Mouse (Mus musculus): ENCODE data around the gene Serpina3c. TPM values are rescaled to one million over a fixed set of nuclear protein-coding genes. Genes with fewer than 3 reads are reported as not detected.

Gene Serpina3c
- total and polyA plus RNA-seq, 3 experiments: not detected

DNA sequence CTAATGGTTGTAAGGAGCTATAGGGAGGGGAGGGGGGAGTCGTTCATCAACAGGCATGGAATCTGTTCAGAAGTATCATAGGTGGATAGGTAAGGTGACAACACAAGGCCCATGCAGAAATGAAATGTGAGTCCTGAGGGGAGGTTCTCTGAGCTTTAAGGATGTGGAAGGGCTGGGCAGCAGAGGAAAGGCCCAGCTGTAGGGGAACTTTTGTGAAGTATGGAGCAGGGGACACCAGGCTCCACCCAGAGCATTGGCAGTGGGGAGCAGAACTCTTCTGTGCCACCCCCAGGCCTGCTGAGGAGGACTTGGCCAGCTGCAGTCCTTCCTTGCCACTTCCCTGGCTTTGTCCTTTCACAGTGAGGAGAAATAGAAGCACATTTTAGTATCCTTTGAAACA, 12.2 kb downstream of the Serpina3c start:
- no peak overlapping the region for H3K4me3 ChIP-seq (replicated peaks in 1 of 3; ENCODE audit: low read depth in 2 of 3, low read length in 2 of 3, poor library complexity in 1 of 3)
- DNase-seq (ENCODE audit: extremely low read depth): no peak
- no peak overlapping the region for H3K9ac ChIP-seq (ENCODE audit: insufficient read depth, low read depth)
- no peaks in the 10 kb centered on the region for H3K9me3 ChIP-seq (replicated peaks; ENCODE audit: low read length)
- no peaks in the 10 kb centered on the region for H3K4me1 ChIP-seq (ENCODE audit: control insufficient read depth in 1 of 2, insufficient read depth in 2 of 2)
- TF ChIP-seq RAD21 (IDR thresholded peaks at IDR 0.05; ENCODE audit: low read depth, low read length) (no peak), ETS1 (conservative IDR thresholded peaks at IDR 0.05; ENCODE audit: low read depth, low read length) (no peak), MAFK (IDR thresholded peaks at IDR 0.05; ENCODE audit: insufficient replicate concordance, low read length) (no peak), JUN (IDR thresholded peaks at IDR 0.05; ENCODE audit: insufficient read depth, low read depth, low read length) (no peak), POLR2A (IDR thresholded peaks at IDR 0.05; ENCODE audit: low read depth, low read length) (no peak), ZKSCAN1 (IDR thresholded peaks at IDR 0.05; ENCODE audit: borderline replicate concordance, low read depth, low read length) (no peak), CHD2 (IDR thresholded peaks at IDR 0.05; ENCODE audit: low read length) (no peak), GABPA (IDR thresholded peaks at IDR 0.05; ENCODE audit: insufficient replicate concordance, low read depth, low read length) (no peak), KAT2A (IDR thresholded peaks at IDR 0.05; ENCODE audit: insufficient replicate concordance, low read length) (no peak), E2F4 (IDR thresholded peaks at IDR 0.05; ENCODE audit: insufficient replicate concordance, low read depth, low read length) (no peak), MEF2A (IDR thresholded peaks at IDR 0.05; ENCODE audit: borderline replicate concordance, low read depth, low read length) (no peak), ZMIZ1 (IDR thresholded peaks at IDR 0.05; ENCODE audit: low read depth, low read length) (no peak), MAX (IDR thresholded peaks at IDR 0.05; ENCODE audit: low read length) (no peak)
- no peaks in the 10 kb centered on the region for H3K79me2 ChIP-seq (replicated peaks; ENCODE audit: control insufficient read depth, extremely low read depth, insufficient read depth, poor library complexity, severe bottlenecking)
- H3K27ac ChIP-seq (ENCODE audit: insufficient read depth, low read depth): no peak overlapping the region
- peaks cover 80% of the 10 kb centered on the region for H3K27me3 ChIP-seq (replicated peaks)
- no peak overlapping the region for H3K4me2 ChIP-seq (ENCODE audit: insufficient read depth, low read depth, poor library complexity, severe bottlenecking)
- dilution Hi-C loops (cut with MboI; ENCODE audit: extremely low pct_ligation_motif_present, extremely low pct_unique_long_range_greater_than_20kb, low sequenced_read_pairs) (no loop called here), in situ Hi-C loops (cut with MboI; ENCODE audit: low pct_ligation_motif_present, low pct_unique_long_range_greater_than_20kb, low sequenced_read_pairs) (no loop called here)
- no peaks in the 10 kb centered on the region for H3K36me3 ChIP-seq (replicated peaks in 1 of 2; ENCODE audit: control insufficient read depth in 1 of 2, insufficient read depth in 1 of 2, low read length in 1 of 2)

DNA sequence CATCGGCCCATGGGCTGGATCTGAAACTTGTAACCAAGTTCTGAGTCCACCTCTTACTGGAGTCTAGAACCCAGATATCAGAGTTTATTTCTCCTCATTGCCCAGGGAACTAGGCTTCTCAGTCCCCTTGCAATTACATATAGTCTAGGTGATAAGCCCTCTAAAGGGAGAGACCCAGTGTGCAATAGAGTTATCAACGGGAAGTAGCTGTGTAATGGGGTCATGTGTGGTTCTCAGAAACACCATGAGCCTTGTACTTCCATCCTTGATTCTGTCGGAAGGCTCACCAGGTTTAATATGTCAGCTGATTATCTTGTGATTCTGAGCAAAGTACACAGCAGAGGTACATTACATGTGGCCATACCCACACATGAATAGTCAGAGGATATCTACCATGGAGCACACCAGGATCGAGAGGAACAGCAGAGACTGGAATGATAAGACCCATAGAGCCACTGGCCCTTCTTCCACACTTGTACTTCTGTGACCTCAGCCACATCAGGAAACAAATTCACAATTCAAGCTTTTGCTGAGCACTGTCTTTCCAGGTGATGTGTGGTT, 13.0 kb downstream of the Serpina3c start:
- TF ChIP-seq ELF1 (IDR thresholded peaks at IDR 0.05; ENCODE audit: low read depth, low read length) (no peak), MAZ (IDR thresholded peaks at IDR 0.05; ENCODE audit: low read depth, low read length) (no peak), RAD21 (IDR thresholded peaks at IDR 0.05; ENCODE audit: low read depth, low read length) (no peak), NRF1 (IDR thresholded peaks at IDR 0.05; ENCODE audit: low read depth, low read length) (no peak), MAX (IDR thresholded peaks at IDR 0.05; ENCODE audit: low read length) (no peak), EP300 (IDR thresholded peaks at IDR 0.05; ENCODE audit: low read length) (no peak), SIN3A (IDR thresholded peaks at IDR 0.05; ENCODE audit: low read length) (no peak), MXI1 (IDR thresholded peaks at IDR 0.05; ENCODE audit: low read depth, low read length) (no peak), POLR2A (IDR thresholded peaks at IDR 0.05; ENCODE audit: low read depth, low read length) (no peak), KAT2A (IDR thresholded peaks at IDR 0.05; ENCODE audit: insufficient replicate concordance, low read length) (no peak), MEF2A (IDR thresholded peaks at IDR 0.05; ENCODE audit: borderline replicate concordance, low read depth, low read length) (no peak), CTCF (conservative IDR thresholded peaks at IDR 0.05 in 1 of 2, IDR thresholded peaks at IDR 0.05 in 1 of 2; ENCODE audit: low read depth in 2 of 2, low read length in 2 of 2) (no peak), ZMIZ1 (IDR thresholded peaks at IDR 0.05; ENCODE audit: low read depth, low read length) (no peak), MAFK (IDR thresholded peaks at IDR 0.05; ENCODE audit: insufficient replicate concordance, low read length) (no peak), GABPA (IDR thresholded peaks at IDR 0.05; ENCODE audit: insufficient replicate concordance, low read depth, low read length) (no peak), SMC3 (IDR thresholded peaks at IDR 0.05; ENCODE audit: low read depth, low read length) (no peak)
- Histone ChIP-seq H3K4me2 (ENCODE audit: insufficient read depth, low read depth, poor library complexity, severe bottlenecking) (no peak overlapping the region), H3K79me2 (replicated peaks; ENCODE audit: control insufficient read depth, extremely low read depth, insufficient read depth, poor library complexity, severe bottlenecking) (no peaks in the 10 kb centered on the region), H3K4me1 (ENCODE audit: control insufficient read depth in 1 of 2, insufficient read depth in 2 of 2) (no peaks in the 10 kb centered on the region), H3K27ac (ENCODE audit: insufficient read depth, low read depth) (no peak overlapping the region), H3K36me3 (replicated peaks in 1 of 2; ENCODE audit: control insufficient read depth in 1 of 2, insufficient read depth in 1 of 2, low read length in 1 of 2) (no peaks in the 10 kb centered on the region), H3K4me3 (replicated peaks in 1 of 3; ENCODE audit: low read depth in 2 of 3, low read length in 2 of 3, poor library complexity in 1 of 3) (no peak overlapping the region), H3K9me3 (replicated peaks; ENCODE audit: low read length) (no peaks in the 10 kb centered on the region), H3K27me3 (replicated peaks) (peaks cover 79% of the 10 kb centered on the region), H3K9ac (ENCODE audit: insufficient read depth, low read depth) (no peak overlapping the region)
- DNase-seq (ENCODE audit: extremely low read depth): no peak
- in situ Hi-C loops (cut with MboI; ENCODE audit: low pct_ligation_motif_present, low pct_unique_long_range_greater_than_20kb, low sequenced_read_pairs): no loop called here
- dilution Hi-C loops (cut with MboI; ENCODE audit: extremely low pct_ligation_motif_present, extremely low pct_unique_long_range_greater_than_20kb, low sequenced_read_pairs): no loop called here

Data from CH12.LX (cell line).